Mouse (Mus musculus) megakaryocyte, embryonic 14.5 days (primary cell): ENCODE results near the gene Smarcb1. TPM values are rescaled to one million over a fixed set of nuclear protein-coding genes. Genes with fewer than 3 reads are reported as not detected.

ENCODE experiments used
- H3K27me3 ChIP-seq: replicated peaks from 2 replicates; pipeline ENCODE3; 2012; ENCODE audit warnings: inconsistent platforms
- H3K36me3 ChIP-seq: replicated peaks from 2 replicates; pipeline ENCODE3; 2012; ENCODE audit warnings: low read length, inconsistent platforms, mixed read lengths
- H3K4me1 ChIP-seq: 2 replicates; pipeline ENCODE4 v1.6.1; 2012; ENCODE audit warnings: inconsistent platforms
- H3K4me3 ChIP-seq: replicated peaks from 2 replicates; pipeline ENCODE3; 2012; ENCODE audit warnings: moderate library complexity, mild to moderate bottlenecking, inconsistent platforms
- H3K9me3 ChIP-seq: 2 replicates; pipeline ENCODE4 v1.6.1; 2012; ENCODE audit warnings: inconsistent platforms
- FLI1 ChIP-seq: IDR thresholded peaks from 2 replicates; pipeline ENCODE4 v1.6.1; 2012; ENCODE audit warnings: low read length, inconsistent platforms, mixed read lengths
- GATA1 ChIP-seq: IDR thresholded peaks from 3 replicates; pipeline ENCODE4 v1.6.1; 2012; ENCODE audit warnings: mixed read lengths, low read length, inconsistent platforms, borderline replicate concordance
- polyA plus RNA-seq: library from polyadenylated mRNA; stranded (reverse); fragments of >175 nt; gene quantifications from 2 replicates; pipeline ENCODE4 v1.2.3, GENCODE M21; 2012; ENCODE audit warnings: low replicate concordance; ENCODE audit not compliant: insufficient read depth

The Smarcb1 gene
- polyA plus RNA-seq, 1 experiment: 241 TPM

GRCm38 (mm10) chr10:75856976-75857375 is 64.4 kb downstream of the Smarcb1 start:
- TF ChIP-seq FLI1 (no peak), GATA1 (no peak)

GRCm38 (mm10) chr10:75856155-75856907 is 65.1 kb downstream of the Smarcb1 start:
- Histone ChIP-seq H3K4me3 (no peak overlapping the region), H3K36me3 (peaks cover 41% of the 10 kb centered on the region), H3K27me3 (peaks cover 5% of the 10 kb centered on the region), H3K4me1 (peaks cover 74% of the 10 kb centered on the region), H3K9me3 (no peaks in the 10 kb centered on the region)
- TF ChIP-seq FLI1 (no peak), GATA1 (no peak)

More at GRCm38 (mm10) chr10:75856976-75857375, 64.4 kb downstream of the Smarcb1 start:
- Histone ChIP-seq H3K4me1 (peaks cover 73% of the 10 kb centered on the region), H3K4me3 (no peak overlapping the region), H3K9me3 (peaks cover 6% of the 10 kb centered on the region), H3K27me3 (peaks cover 1% of the 10 kb centered on the region), H3K36me3 (peaks cover 44% of the 10 kb centered on the region)

DNA sequence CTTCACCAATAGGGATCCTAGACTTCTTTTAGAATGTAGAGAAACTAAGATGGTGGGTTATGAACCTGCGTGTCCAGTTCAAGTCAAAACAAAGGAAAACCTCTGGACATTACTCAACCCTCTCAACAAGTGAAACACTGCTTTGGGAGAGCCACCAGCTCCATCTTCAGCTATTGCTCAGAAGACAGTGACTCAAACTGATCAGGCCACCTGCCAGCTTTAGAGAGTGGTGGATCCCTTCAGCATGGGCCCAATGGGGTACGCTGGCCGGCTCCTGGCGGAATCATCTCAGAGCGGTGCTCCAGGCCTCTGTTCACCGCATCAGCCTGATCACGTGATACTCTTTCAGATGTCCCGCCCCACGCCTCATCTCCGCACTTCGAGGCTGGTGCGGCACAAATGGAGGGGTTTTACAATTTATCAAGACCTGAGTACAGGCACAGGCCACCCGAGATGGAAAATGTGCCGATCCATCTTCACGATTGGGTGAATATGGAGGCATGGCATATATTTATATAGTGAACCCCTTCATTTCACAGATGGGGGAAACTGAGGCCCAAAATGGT is 65.9 kb downstream of the Smarcb1 start:
- TF ChIP-seq FLI1 (no peak), GATA1 (no peak)

DNA sequence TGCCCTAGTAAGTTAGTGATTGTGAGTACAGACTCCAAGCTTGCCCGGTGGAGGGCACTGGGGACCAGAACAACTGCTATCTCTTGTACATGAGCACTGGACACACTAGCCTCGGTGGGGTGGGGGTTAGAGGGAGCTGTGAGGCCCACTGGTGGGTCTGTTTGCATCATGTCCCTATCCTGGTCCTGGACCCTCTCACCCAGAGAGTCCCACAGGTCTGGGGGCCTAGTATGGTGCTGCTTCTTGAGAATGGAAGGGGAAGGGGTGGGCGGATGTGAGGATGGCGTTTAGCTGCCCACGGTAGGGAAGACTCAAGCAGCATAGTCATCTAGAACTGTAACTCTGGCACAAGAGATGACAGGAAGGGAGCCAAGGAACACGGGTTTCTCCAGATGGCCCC is 66.6 kb downstream of the Smarcb1 start:
- peaks cover 41% of the 10 kb centered on the region for H3K36me3 ChIP-seq
- no peak overlapping the region for H3K4me3 ChIP-seq
- H3K27me3 ChIP-seq: peaks cover 12% of the 10 kb centered on the region
- peaks cover 70% of the 10 kb centered on the region for H3K4me1 ChIP-seq
- no peaks in the 10 kb centered on the region for H3K9me3 ChIP-seq
- TF ChIP-seq GATA1 (no peak), FLI1 (no peak)

More for the DNA sequence above, 65.9 kb downstream of the Smarcb1 start:
- Histone ChIP-seq H3K27me3 (peaks cover 12% of the 10 kb centered on the region), H3K4me3 (no peak overlapping the region), H3K4me1 (peaks cover 74% of the 10 kb centered on the region), H3K36me3 (peaks cover 41% of the 10 kb centered on the region), H3K9me3 (no peaks in the 10 kb centered on the region)

- Histone ChIP-seq H3K27me3 (peaks cover 12% of the 10 kb centered on the region), H3K4me3 (no peak overlapping the region), H3K9me3 (no peaks in the 10 kb centered on the region), H3K4me1 (peaks cover 66% of the 10 kb centered on the region), H3K36me3 (peaks cover 40% of the 10 kb centered on the region)
- TF ChIP-seq GATA1 (no peak), FLI1 (no peak)
Measured at GRCm38 (mm10) chr10:75854096-75854495, 67.3 kb downstream of the Smarcb1 start.

- Histone ChIP-seq H3K9me3 (no peaks in the 10 kb centered on the region), H3K36me3 (peaks cover 34% of the 10 kb centered on the region), H3K4me3 (no peak overlapping the region), H3K27me3 (peaks cover 12% of the 10 kb centered on the region), H3K4me1 (peaks cover 60% of the 10 kb centered on the region)
- no peak for TF ChIP-seq FLI1
- TF ChIP-seq GATA1: no peak
Measured at GRCm38 (mm10) chr10:75853452-75853851, 68.0 kb downstream of the Smarcb1 start.

DNA sequence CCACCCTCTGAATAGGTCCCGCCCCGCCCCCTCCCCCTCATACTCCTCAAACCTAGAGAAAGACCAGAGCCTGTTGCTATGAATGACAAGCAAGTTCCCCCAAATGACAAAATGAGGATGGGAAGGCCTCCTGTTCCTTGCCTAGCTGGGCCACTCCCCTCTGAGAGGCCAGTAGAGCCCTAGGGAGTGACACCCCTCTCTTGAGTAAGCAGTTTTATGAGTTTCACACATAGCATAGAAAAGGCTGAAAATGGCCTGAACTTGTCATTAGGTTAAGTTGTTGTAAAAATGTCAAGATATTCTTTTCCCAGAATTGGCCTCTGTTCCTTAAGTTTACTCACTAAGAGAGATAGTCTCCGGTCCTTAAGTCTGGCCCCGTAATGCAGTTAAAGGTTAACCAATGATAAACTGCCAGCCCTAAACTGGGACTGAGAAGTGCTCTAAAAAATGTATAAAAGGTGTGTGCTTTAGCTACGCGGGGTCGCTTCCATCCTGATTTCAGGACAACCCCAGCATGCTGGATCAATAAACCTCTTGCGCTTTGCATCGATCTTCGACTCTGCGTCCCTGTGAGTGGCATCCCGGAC is 68.8 kb downstream of the Smarcb1 start:
- TF ChIP-seq GATA1 (no peak), FLI1 (no peak)
- H3K4me1 ChIP-seq: peaks cover 52% of the 10 kb centered on the region

GRCm38 (mm10) chr10:75851681-75852080 is 69.7 kb downstream of the Smarcb1 start:
- Histone ChIP-seq H3K4me3 (no peak overlapping the region), H3K36me3 (peaks cover 17% of the 10 kb centered on the region), H3K27me3 (peaks cover 15% of the 10 kb centered on the region), H3K9me3 (no peaks in the 10 kb centered on the region), H3K4me1 (peaks cover 42% of the 10 kb centered on the region)
- TF ChIP-seq GATA1 (no peak), FLI1 (no peak)

More for the DNA sequence above, 68.8 kb downstream of the Smarcb1 start:
- Histone ChIP-seq H3K27me3 (peaks cover 12% of the 10 kb centered on the region), H3K4me3 (no peak overlapping the region), H3K36me3 (peaks cover 26% of the 10 kb centered on the region), H3K9me3 (no peaks in the 10 kb centered on the region)

DNA sequence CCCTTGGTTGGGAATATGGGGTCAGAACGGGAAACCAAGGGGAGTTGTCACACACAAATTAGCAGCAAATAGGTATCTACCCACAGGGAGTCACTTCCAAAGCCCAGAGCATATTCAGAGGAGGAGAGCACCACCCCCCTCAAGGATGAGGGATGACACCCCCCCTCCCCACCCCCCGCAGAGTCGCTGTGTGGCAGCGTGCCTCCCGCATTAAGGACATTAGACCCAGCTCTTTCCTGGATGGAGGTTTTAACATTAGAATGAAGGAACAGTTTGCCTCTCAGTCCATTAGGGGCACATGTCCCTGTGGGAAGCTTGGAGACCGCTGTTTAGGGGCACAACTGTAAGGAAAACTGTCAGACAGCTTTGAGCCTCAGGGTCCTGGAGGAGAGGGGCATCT is 70.3 kb downstream of the Smarcb1 start:
- H3K4me3 ChIP-seq: no peak overlapping the region
- H3K4me1 ChIP-seq: peaks cover 41% of the 10 kb centered on the region
- H3K9me3 ChIP-seq: no peaks in the 10 kb centered on the region
- TF ChIP-seq FLI1 (no peak), GATA1 (no peak)
- peaks cover 17% of the 10 kb centered on the region for H3K27me3 ChIP-seq
- H3K36me3 ChIP-seq: peaks cover 11% of the 10 kb centered on the region

- Histone ChIP-seq H3K36me3 (no peaks in the 10 kb centered on the region), H3K4me3 (no peak overlapping the region), H3K9me3 (no peaks in the 10 kb centered on the region), H3K4me1 (peaks cover 23% of the 10 kb centered on the region), H3K27me3 (peaks cover 28% of the 10 kb centered on the region)
- TF ChIP-seq GATA1 (no peak), FLI1 (no peak)
Measured at GRCm38 (mm10) chr10:75848382-75848781, 73.0 kb downstream of the Smarcb1 start.

Other genes starting within 250 kb of the Smarcb1 start
- gene Cabin1, start 157.3 kb downstream of the Smarcb1 start, polyA plus RNA-seq: 31.2 and 49.1 TPM in 2 replicates
- gene Ddt, start 148.2 kb downstream of the Smarcb1 start, polyA plus RNA-seq: 51.1 and 91.0 TPM in 2 replicates
- gene Gm20441, start 140.7 kb downstream of the Smarcb1 start, polyA plus RNA-seq: not detected in 2 replicates
- gene Gstt3, start 140.2 kb downstream of the Smarcb1 start, polyA plus RNA-seq: 1.6 TPM in 1 of 2 replicates, not detected in the other
- gene Gstt1, start 123.0 kb downstream of the Smarcb1 start, polyA plus RNA-seq: 44.0 and 52.9 TPM in 2 replicates
- 0.10 TPM in 1 of 2 replicates, not detected in the other for gene Gstt4, start 99.1 kb downstream of the Smarcb1 start, polyA plus RNA-seq
- 2.3 TPM in 1 of 2 replicates, not detected in the other for gene Gstt2, start 84.2 kb downstream of the Smarcb1 start, polyA plus RNA-seq
- gene Mif, start 61.4 kb downstream of the Smarcb1 start, polyA plus RNA-seq: 3,756 and 4,116 TPM in 2 replicates
- 1.2 and 44.8 TPM in 2 replicates for gene Derl3, start 28.2 kb downstream of the Smarcb1 start, polyA plus RNA-seq
- gene Chchd10, start 11.5 kb upstream of the Smarcb1 start, polyA plus RNA-seq: 113 and 164 TPM in 2 replicates
- 0.19 TPM in 1 of 2 replicates, not detected in the other for gene Mmp11, start 14.9 kb upstream of the Smarcb1 start, polyA plus RNA-seq
- not detected in 2 replicates for gene Gm867, start 19.1 kb upstream of the Smarcb1 start, polyA plus RNA-seq
- not detected in 2 replicates for gene Vpreb3, start 21.4 kb upstream of the Smarcb1 start, polyA plus RNA-seq
- not detected in 2 replicates for gene Gm5134, start 32.9 kb upstream of the Smarcb1 start, polyA plus RNA-seq
- 0.64 and 3.0 TPM in 2 replicates for gene Zfp280b, start 111.0 kb upstream of the Smarcb1 start, polyA plus RNA-seq
- gene Slc5a4b, start 189.3 kb upstream of the Smarcb1 start, polyA plus RNA-seq: not detected in 2 replicates
- not detected in 2 replicates for gene Slc5a4a, start 225.8 kb upstream of the Smarcb1 start, polyA plus RNA-seq